Mouse (Mus musculus) brown adipose tissue, adult 24 weeks (tissue): ENCODE results near the gene Tmem213. TPM values are rescaled to one million over a fixed set of nuclear protein-coding genes. Genes with fewer than 3 reads are reported as not detected.

Source experiments
- H3K27ac ChIP-seq: fragments of 200-500 bp; replicated peaks from 2 replicates; pipeline ENCODE4 v1.5.1; 2012; ENCODE audit warnings: low read depth, mild to moderate bottlenecking, low read length
- H3K4me1 ChIP-seq: fragments of 200-500 bp; 2 replicates; pipeline ENCODE4 v1.6.1; 2012; ENCODE audit warnings: low read length, mixed read lengths; ENCODE audit not compliant: control insufficient read depth, insufficient read depth, insufficient read length
- H3K4me3 ChIP-seq: fragments of 200-500 bp; 2 replicates; pipeline ENCODE4 v1.5.1; 2012; ENCODE audit warnings: low read depth, mild to moderate bottlenecking, low read length, moderate library complexity; ENCODE audit not compliant: insufficient read depth
- polyA plus RNA-seq: library from polyadenylated mRNA; stranded (reverse); fragments of >200 nt; gene quantifications from 2 replicates; pipeline ENCODE4 v1.2.4, GENCODE M21; 2012; ENCODE audit not compliant: missing spikeins, insufficient read depth, insufficient read length

The Tmem213 gene
- polyA plus RNA-seq, 1 experiment, result not detected

DNA sequence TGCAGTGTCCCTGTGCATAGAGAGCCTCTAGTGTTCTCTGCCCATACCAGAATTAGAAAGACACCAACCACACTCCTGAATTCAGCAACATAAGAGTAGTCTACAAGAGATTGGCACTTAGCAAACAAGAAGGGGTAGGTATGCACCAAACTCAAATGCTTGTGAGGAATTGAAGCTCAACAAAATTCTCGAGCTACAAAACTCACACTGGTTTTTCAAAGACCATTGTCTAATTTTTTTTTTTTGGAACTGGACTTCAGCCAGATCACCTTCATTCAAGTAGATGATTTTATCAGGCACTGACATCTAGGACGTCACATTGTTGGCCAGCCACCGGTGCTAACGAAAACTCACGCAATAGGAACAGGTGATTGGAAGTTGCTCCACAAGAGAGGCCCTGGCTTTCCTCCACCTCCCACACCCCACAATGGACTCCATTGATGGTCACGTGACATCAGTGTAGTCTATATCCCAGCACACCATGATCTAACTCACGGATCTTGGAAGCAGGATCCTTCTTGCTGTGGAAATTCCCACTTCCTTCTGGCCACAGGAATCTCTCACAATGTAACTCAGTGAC is 6.7 kb upstream of the Tmem213 start:
- Histone ChIP-seq H3K27ac (no peak overlapping the region), H3K4me1 (no peaks in the 10 kb centered on the region), H3K4me3 (no peak overlapping the region)

DNA sequence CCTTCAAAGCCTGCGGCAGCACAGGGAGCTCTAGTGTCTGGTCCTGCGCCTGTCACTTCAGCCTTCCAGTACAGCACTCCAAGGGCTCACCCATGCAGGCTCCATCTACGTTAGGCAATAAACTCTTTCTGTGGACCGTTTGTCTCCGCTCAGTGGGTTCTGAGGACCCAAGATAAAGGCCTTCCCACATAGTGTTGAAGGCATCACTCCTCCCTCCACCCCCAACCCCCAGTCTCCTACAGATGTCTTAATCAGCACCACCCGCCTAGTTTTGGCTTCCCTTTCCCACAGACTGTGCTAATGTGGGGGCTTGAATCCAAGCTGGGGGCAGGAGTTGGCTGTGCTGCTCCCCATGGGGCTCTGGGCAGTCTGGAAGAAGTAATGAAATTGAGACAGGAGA is 5.3 kb upstream of the Tmem213 start:
- Histone ChIP-seq H3K4me1 (no peaks in the 10 kb centered on the region), H3K4me3 (no peak overlapping the region)

GRCm38 (mm10) chr6:38105924-38106323 is 3.1 kb upstream of the Tmem213 start:
- Histone ChIP-seq H3K4me3 (no peak overlapping the region), H3K4me1 (no peaks in the 10 kb centered on the region), H3K27ac (no peak overlapping the region)

More for the DNA sequence above, 5.3 kb upstream of the Tmem213 start:
- no peak overlapping the region for H3K27ac ChIP-seq

- no peak overlapping the region for H3K27ac ChIP-seq
- no peak overlapping the region for H3K4me3 ChIP-seq
- no peaks in the 10 kb centered on the region for H3K4me1 ChIP-seq
Measured at GRCm38 (mm10) chr6:38108449-38108848, 606 bp upstream of the Tmem213 start.

DNA sequence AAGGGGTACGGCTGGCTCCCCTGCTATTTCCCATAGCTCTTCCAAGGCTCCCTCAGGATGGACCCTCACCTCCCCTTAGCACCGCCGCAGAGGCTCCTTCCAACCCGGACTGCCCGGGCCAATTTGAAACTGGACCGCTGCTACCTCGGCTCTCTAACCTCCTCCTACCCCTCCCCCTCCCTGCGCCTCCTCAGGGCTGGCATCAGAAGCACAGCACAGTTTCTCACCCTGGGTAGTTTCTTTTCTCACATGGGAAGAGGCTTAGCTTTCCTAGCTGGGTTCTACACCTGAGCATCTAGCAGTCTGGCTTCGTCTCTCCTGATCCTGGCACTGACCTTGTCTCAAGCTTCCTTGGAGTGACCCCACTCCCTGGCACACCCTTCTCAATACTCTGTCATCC is 816 bp downstream of the Tmem213 start:
- no peak overlapping the region for H3K27ac ChIP-seq
- H3K4me3 ChIP-seq, result no peak overlapping the region
- no peaks in the 10 kb centered on the region for H3K4me1 ChIP-seq

GRCm38 (mm10) chr6:38110859-38111258 is 1.8 kb downstream of the Tmem213 start:
- H3K27ac ChIP-seq, result no peak overlapping the region
- no peak overlapping the region for H3K4me3 ChIP-seq
- no peaks in the 10 kb centered on the region for H3K4me1 ChIP-seq

- Histone ChIP-seq H3K4me1 (no peaks in the 10 kb centered on the region), H3K4me3 (no peak overlapping the region), H3K27ac (no peak overlapping the region)
Measured at GRCm38 (mm10) chr6:38116107-38116770, 7.2 kb downstream of the Tmem213 start.

GRCm38 (mm10) chr6:38118341-38118740 is 9.3 kb downstream of the Tmem213 start:
- Histone ChIP-seq H3K4me1 (no peaks in the 10 kb centered on the region), H3K4me3 (no peak overlapping the region), H3K27ac (no peak overlapping the region)

GRCm38 (mm10) chr6:38120681-38121371 is 11.8 kb downstream of the Tmem213 start:
- no peak overlapping the region for H3K4me3 ChIP-seq
- no peaks in the 10 kb centered on the region for H3K4me1 ChIP-seq
- no peak overlapping the region for H3K27ac ChIP-seq

GRCm38 (mm10) chr6:38121843-38122242 is 12.8 kb downstream of the Tmem213 start:
- no peak overlapping the region for H3K27ac ChIP-seq
- no peak overlapping the region for H3K4me3 ChIP-seq
- no peaks in the 10 kb centered on the region for H3K4me1 ChIP-seq

- Histone ChIP-seq H3K27ac (no peak overlapping the region), H3K4me1 (no peaks in the 10 kb centered on the region), H3K4me3 (no peak overlapping the region)
Measured at GRCm38 (mm10) chr6:38122791-38123190, 13.7 kb downstream of the Tmem213 start.

GRCm38 (mm10) chr6:38123471-38124206 is 14.6 kb downstream of the Tmem213 start:
- no peak overlapping the region for H3K4me3 ChIP-seq
- H3K4me1 ChIP-seq, result no peaks in the 10 kb centered on the region
- no peak overlapping the region for H3K27ac ChIP-seq

- Histone ChIP-seq H3K4me3 (no peak within 1 kb of the TSS), H3K27ac (no peak within 1 kb of the TSS)
Measured at GRCm38 (mm10) chr6:38124207-38124835, 15.3 kb downstream of the Tmem213 start, which contains the start of gene Atp6v0a4. TSS of gene Atp6v0a4 (minus strand) at chr6:38124586.

GRCm38 (mm10) chr6:38124882-38125281 is 15.8 kb downstream of the Tmem213 start:
- Histone ChIP-seq H3K27ac (no peak overlapping the region), H3K4me1 (no peaks in the 10 kb centered on the region), H3K4me3 (no peak overlapping the region)

More at GRCm38 (mm10) chr6:38124207-38124835, 15.3 kb downstream of the Tmem213 start, which contains the start of gene Atp6v0a4:
- H3K4me1 ChIP-seq, result no peaks in the 10 kb centered on the region

DNA sequence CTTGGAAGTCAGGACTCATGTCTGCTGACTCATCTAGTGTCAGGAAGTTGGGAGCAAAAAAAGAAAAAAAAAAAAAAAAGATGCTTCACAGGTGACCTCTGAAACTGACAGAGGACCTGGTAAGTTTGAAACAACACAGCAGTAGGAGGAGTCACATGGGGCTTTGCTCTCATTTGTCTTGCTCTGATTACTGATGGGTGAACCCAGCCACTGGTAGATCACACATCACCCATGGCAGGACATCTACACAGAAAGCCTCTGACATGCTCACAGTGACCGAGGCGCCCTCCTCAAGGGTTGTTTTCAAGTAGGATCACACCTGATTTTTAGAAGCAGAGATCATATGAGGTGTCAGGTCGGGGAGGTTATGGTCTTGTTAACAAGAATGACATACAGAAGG is 16.4 kb downstream of the Tmem213 start:
- Histone ChIP-seq H3K4me1 (no peaks in the 10 kb centered on the region), H3K27ac (no peak overlapping the region), H3K4me3 (no peak overlapping the region)
